Mouse (Mus musculus) lung, postnatal 0 days (tissue): Measurements from ENCODE around the gene Tapbp. TPM values are rescaled to one million over a fixed set of nuclear protein-coding genes. Genes with fewer than 3 reads are reported as not detected.
"Not testable (repeated sequence)": the region's sequence is repeated elsewhere in the genome, so short reads cannot be mapped to it uniquely, and the experiment has no call there.

ENCODE experiments used
- ATAC-seq: fragments of 200-750 bp; cut with Nextera tagmentation; 2 replicates; pipeline ENCODE4 v1.8.0; 2017; ENCODE audit warnings: moderate library complexity
- DNase-seq: peaks from one replicate; pipeline ENCODE4 v3.0.0-alpha.2; 2016; ENCODE audit warnings: low spot score
- H3K27ac ChIP-seq: fragments of 300-500 bp; sonication (generic); 2 replicates; pipeline ENCODE4 v1.5.1; 2014; ENCODE audit warnings: antibody characterized with exemption, mild to moderate bottlenecking, low read length, mixed read lengths
- H3K27me3 ChIP-seq: fragments of 300-500 bp; sonication (generic); replicated peaks from 2 replicates; pipeline ENCODE4 v1.6.1; 2014; ENCODE audit warnings: low read length, mixed read lengths; ENCODE audit not compliant: insufficient read depth
- H3K36me3 ChIP-seq: fragments of 300-500 bp; sonication (generic); 2 replicates; pipeline ENCODE4 v1.6.1; 2014; ENCODE audit warnings: low read length, mixed read lengths; ENCODE audit not compliant: insufficient read depth
- H3K4me1 ChIP-seq: fragments of 300-500 bp; sonication (generic); 2 replicates; pipeline ENCODE4 v1.6.1; 2014; ENCODE audit warnings: antibody characterized with exemption, low read depth, low read length, mixed read lengths; ENCODE audit not compliant: insufficient read depth
- H3K4me2 ChIP-seq: fragments of 300-500 bp; sonication (generic); replicated peaks from 2 replicates; pipeline ENCODE4 v1.6.1; 2014; ENCODE audit warnings: low read depth, mild to moderate bottlenecking, low read length, moderate library complexity, mixed read lengths
- H3K4me3 ChIP-seq: fragments of 300-500 bp; sonication (generic); 2 replicates; pipeline ENCODE4 v1.5.1; 2014; ENCODE audit warnings: low read depth, low read length
- H3K9ac ChIP-seq: fragments of 300-500 bp; sonication (generic); replicated peaks from 2 replicates; pipeline ENCODE4 v1.6.1; 2014; ENCODE audit warnings: low read depth, mild to moderate bottlenecking
- H3K9me3 ChIP-seq: fragments of 300-500 bp; sonication (generic); 2 replicates; pipeline ENCODE4 v1.6.1; 2016; ENCODE audit warnings: low read length, mixed read lengths
- CTCF ChIP-seq: IDR thresholded peaks from 2 replicates; pipeline ENCODE4 v1.5.1; 2016; ENCODE audit warnings: antibody characterized with exemption, mild to moderate bottlenecking
- EP300 ChIP-seq: IDR thresholded peaks from 2 replicates; pipeline ENCODE4 v1.6.1; 2016; ENCODE audit warnings: antibody characterized with exemption, mild to moderate bottlenecking, control low read depth
- WGBS: fragments of 180-500 bp; shearing (Covaris S2); extraction: QIAGEN DNeasy Blood & Tissue Kit; methylation state at CpG from one replicate; pipeline ENCODE4 v1.1.7; 2014; 5-methylcytosine and 5-hydroxymethylcytosine counted together
- polyA plus RNA-seq: library from polyadenylated mRNA; unstranded; fragments of >200 nt; fragmentation: Nextera tagmentation; extraction: Ambion mirVana; gene quantifications from 2 replicates; pipeline ENCODE4 v1.2.1, GENCODE M21; 2015

The Tapbp gene
- polyA plus RNA-seq, result 102 and 113 TPM in 2 replicates

GRCm38 (mm10) chr17:33915671-33916250 lies at the start of gene Tapbp, which contains the start of gene Zbtb22:
Gene Tapbp, plus strand, starts transcription at chr17:33915899.
Gene Zbtb22, plus strand, starts transcription at chr17:33915904.
- DNase-seq, result peak; percentile 100
- Histone ChIP-seq H3K4me1 (peaks cover 5% of the 10 kb centered on the region; the same call in 1 of the 2 replicates), H3K9ac (peak within 1 kb of the TSS; percentile 44; the same call in 1 of the 2 replicates), H3K27ac (peak within 1 kb of the TSS; percentile 81), H3K4me3 (peak within 1 kb of the TSS; percentile 63), H3K27me3 (no peaks in the 10 kb centered on the region), H3K4me2 (peak within 1 kb of the TSS; percentile 65), H3K36me3 (peaks cover 26% of the 10 kb centered on the region; the same call in 1 of the 2 replicates), H3K9me3 (no peaks in the 10 kb centered on the region)
- peak; percentile 91 for ATAC-seq
- WGBS, result under 1% methylated on average over 32 of the region's 34 CpGs
- TF ChIP-seq EP300 (peak; percentile 75), CTCF (no peak)

GRCm38 (mm10) chr17:33873537-33873936 lies 42.2 kb upstream of the Tapbp start, which contains the start of gene Gm7029:
Gene Gm7029, plus strand, starts transcription at chr17:33873837.
- not testable (repeated sequence) for H3K27ac ChIP-seq, H3K9me3 ChIP-seq, H3K4me1 ChIP-seq, H3K27me3 ChIP-seq, H3K4me3 ChIP-seq, DNase-seq, H3K36me3 ChIP-seq, H3K9ac ChIP-seq, H3K4me2 ChIP-seq, ATAC-seq
- WGBS, result 83% methylated on average over 3 of the region's 12 CpGs

GRCm38 (mm10) chr17:33874411-33874810 lies 41.3 kb upstream of the Tapbp start:
- Histone ChIP-seq H3K4me3 (no peak overlapping the region), H3K27ac (no peak overlapping the region), H3K4me1 (no peaks in the 10 kb centered on the region), H3K4me2 (no peak overlapping the region), H3K27me3 (no peaks in the 10 kb centered on the region), H3K9ac (no peak overlapping the region), H3K36me3 (no peaks in the 10 kb centered on the region), H3K9me3 (no peaks in the 10 kb centered on the region)
- TF ChIP-seq EP300 (no peak), CTCF (no peak)
- ATAC-seq, result no peak
- 78% methylated on average over 11 of the region's 11 CpGs for WGBS
- no peak for DNase-seq

GRCm38 (mm10) chr17:33875797-33876196 lies 39.9 kb upstream of the Tapbp start:
- ATAC-seq, result not testable (repeated sequence)
- 78% methylated on average over 5 of the region's 5 CpGs for WGBS

GRCm38 (mm10) chr17:33884320-33884719 lies 31.4 kb upstream of the Tapbp start:
- 93% methylated on average over 7 of the region's 11 CpGs for WGBS
- not testable (repeated sequence) for H3K27me3 ChIP-seq, H3K36me3 ChIP-seq, H3K4me2 ChIP-seq, H3K4me3 ChIP-seq, H3K9ac ChIP-seq, H3K27ac ChIP-seq, H3K9me3 ChIP-seq, DNase-seq, ATAC-seq, H3K4me1 ChIP-seq

More at GRCm38 (mm10) chr17:33875797-33876196, 39.9 kb upstream of the Tapbp start:
- H3K27me3 ChIP-seq, H3K27ac ChIP-seq, H3K4me1 ChIP-seq, H3K4me3 ChIP-seq, H3K4me2 ChIP-seq, H3K9me3 ChIP-seq, H3K9ac ChIP-seq, H3K36me3 ChIP-seq, DNase-seq: not testable (repeated sequence)
- TF ChIP-seq CTCF, result peak; percentile 43

GRCm38 (mm10) chr17:33887802-33888201 lies 27.9 kb upstream of the Tapbp start:
- not testable (repeated sequence) for H3K9ac ChIP-seq, H3K9me3 ChIP-seq, H3K27ac ChIP-seq, H3K4me1 ChIP-seq, H3K4me3 ChIP-seq, H3K4me2 ChIP-seq, H3K36me3 ChIP-seq, ATAC-seq, H3K27me3 ChIP-seq, DNase-seq
- WGBS, result 20% methylated on average over 2 of the region's 2 CpGs

- DNase-seq, result not testable (repeated sequence)
Measured at GRCm38 (mm10) chr17:33888230-33888629, 27.5 kb upstream of the Tapbp start.

GRCm38 (mm10) chr17:33889941-33890532 lies 25.7 kb upstream of the Tapbp start:
- not testable (repeated sequence) for DNase-seq, ATAC-seq
- WGBS, result 0% methylated on average over 22 of the region's 44 CpGs

More at GRCm38 (mm10) chr17:33888230-33888629, 27.5 kb upstream of the Tapbp start:
- not testable (repeated sequence) for H3K9me3 ChIP-seq, H3K27ac ChIP-seq, H3K36me3 ChIP-seq, H3K4me1 ChIP-seq, H3K27me3 ChIP-seq, H3K4me3 ChIP-seq, ATAC-seq, H3K9ac ChIP-seq, H3K4me2 ChIP-seq

More at GRCm38 (mm10) chr17:33889941-33890532, 25.7 kb upstream of the Tapbp start:
- H3K36me3 ChIP-seq, H3K27ac ChIP-seq, H3K4me1 ChIP-seq, H3K9me3 ChIP-seq, H3K9ac ChIP-seq, H3K27me3 ChIP-seq: not testable (repeated sequence)
- Histone ChIP-seq H3K4me2 (peak overlapping the region; percentile 66), H3K4me3 (peak overlapping the region; percentile 55)
